Mouse (Mus musculus) spleen, embryonic (tissue): Measurements from ENCODE around the gene Mnd1.

ENCODE experiments used
- CTCF ChIA-PET: fragments of 350-600 bp; sonication (Branson Sonifier 250); formaldehyde crosslinking; loops from one replicate; lab custom pipeline; 2022; lab: Charles Lee

Mnd1 gene

GRCm38 (mm10) chr3:84155558-84156006, at the start of gene Mnd1:
TSS of gene Mnd1 (minus strand) at chr3:84155786.
- CTCF ChIA-PET, result interaction anchor here (0.6 to 0.9 kb wide), 2 partner anchors 208 to 1083 kb away, joined by 3 to 5 read pairs; no protein-coding TSS in a partner anchor

DNA sequence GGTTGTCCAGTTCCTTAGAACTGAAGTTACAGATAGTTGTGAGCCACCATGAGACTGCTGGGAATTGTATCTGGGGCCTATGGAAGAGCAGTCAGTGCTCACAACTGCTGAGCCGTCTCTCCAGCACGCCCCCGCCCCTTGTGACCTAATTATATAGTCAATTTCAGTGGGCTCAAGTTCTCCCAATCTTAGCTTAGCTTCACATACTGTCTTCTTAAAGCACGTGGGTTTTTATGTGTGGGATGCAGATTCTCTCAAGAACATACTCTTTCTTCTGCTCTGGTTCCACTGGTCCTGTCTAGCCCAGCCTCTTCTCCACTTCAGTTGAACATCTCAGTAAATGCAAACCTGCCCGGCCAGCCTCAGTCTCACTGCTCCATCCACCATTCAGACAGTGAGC, 49.1 kb upstream of the Mnd1 start:
- CTCF ChIA-PET, result no interaction called here

DNA sequence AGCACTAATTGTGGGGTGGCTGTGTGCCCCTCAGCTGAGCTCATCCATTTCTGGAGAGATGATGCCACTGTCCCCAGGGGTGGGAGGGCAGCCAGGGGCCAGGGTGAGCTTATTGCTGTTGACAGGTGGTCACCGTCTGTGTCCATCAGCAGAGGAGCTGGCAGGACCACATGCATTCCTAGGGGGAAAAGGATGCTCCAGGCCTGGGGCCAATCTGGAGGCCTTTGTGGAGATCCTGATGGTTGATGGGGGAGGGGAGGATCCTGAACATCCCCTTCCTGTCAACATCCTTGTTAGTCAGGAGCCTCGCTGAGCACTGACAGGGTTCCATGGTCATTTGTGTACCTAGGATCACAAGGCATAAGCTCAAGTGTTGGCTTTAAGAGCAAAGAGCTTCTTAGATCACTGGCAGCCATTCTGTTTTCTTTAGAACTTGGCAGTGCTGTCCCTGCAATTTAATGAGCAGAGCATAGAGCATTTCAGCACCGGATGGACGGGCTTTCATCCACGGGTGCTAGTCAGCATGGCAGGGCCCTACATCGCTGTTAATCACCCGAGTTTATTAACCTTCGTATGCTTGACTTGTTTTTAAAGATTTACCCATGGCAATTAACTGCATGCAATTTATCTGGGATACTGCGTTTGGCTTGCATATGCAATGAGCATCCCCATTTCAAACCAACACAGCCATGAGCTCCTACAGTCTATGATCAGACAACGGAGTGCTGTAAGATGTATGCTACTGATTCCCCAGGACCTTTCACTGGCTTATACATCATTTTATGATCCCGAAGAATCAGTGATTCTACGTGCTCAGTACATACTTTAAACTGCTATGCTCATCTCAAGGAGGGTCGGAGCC, 45.2 kb upstream of the Mnd1 start:
- CTCF ChIA-PET, result no interaction called here

GRCm38 (mm10) chr3:84199516-84199915, 43.9 kb upstream of the Mnd1 start:
- CTCF ChIA-PET, result no interaction called here

GRCm38 (mm10) chr3:84198229-84198628, 42.6 kb upstream of the Mnd1 start:
- CTCF ChIA-PET, result no interaction called here

DNA sequence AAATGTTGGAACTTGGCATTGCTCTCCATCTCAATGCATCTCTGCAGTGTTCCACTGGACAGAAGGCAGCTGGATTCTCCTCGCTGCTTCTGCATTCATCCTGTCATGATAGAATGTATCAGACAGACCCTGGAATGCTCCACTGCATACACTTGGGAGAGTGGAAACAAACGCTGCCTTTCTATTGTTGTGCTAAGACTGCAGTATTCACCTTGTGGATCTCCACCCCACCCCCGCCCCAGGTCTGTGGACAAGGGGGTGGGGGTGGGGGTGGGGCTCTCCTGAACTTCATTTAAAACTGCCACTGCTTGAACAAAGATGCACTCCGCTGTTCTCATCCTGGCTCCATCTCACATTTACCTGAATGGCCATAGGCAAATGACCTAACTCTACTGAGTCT, 38.3 kb upstream of the Mnd1 start:
- CTCF ChIA-PET, result no interaction called here

DNA sequence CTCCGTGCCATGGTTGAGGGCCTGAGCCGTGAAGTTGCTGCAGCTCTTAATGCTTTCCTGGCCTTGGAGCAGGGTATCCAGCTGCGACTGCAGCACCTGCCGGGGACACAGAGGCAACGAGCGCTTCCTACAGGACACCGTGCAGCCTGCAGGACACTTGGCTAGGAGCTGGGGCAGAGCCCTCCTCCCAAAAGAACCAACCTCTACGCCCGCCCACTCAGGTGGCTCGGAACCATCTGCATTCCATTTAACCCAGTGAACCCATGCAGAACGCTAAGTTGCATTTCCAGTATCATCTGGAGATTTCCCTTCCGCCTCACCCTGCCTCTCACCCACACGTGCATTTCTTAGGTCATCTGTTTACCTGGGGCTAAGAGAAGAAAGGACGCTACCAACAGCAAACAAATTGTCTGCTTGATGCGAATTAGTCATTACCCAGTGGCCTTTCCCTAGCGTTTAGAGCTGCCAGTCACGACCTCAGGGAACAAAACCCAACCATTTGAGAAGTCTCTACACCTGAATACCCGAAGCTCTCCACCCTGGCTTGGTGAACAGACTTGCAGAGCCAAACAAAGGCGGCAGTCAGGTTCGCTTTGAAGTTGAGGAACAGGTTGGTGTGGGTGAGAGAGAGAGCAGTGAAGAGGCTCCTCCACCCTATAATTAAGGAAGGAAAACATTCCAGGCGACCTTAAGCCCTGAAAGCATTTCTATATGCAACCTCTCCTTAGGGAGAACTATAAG, 35.7 kb upstream of the Mnd1 start:
- CTCF ChIA-PET, result no interaction called here

DNA sequence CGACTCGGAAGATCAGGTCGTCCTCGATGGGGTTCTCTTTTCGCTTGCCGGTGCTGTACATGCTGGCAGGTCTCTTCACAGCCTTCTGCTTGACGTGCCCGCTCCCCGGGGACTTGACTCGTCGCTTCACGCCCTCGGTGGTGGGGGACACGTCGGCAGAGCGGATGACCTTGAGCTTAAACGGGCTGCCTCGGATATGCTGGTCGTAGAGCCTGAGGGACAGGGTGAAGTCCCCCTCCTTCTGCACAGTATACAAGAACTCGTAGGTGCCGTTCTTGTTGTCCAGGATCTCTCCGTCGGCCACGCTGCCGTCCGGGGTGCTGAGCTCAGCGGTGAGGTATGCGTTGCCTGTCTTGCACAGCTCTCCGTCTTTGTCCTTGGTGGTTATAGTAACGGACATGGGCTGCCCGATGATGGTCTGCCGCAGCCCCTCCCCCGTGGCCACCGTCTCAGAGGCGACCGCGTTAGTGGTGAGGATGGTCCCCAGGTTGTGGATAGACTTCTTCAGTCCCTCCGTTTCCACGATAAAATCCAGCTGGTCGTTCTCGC, 35.0 kb upstream of the Mnd1 start:
- CTCF ChIA-PET, result interaction anchor here (0.7 kb wide), 1 partner anchor 244 kb away, joined by 10 read pairs; no protein-coding TSS in a partner anchor

DNA sequence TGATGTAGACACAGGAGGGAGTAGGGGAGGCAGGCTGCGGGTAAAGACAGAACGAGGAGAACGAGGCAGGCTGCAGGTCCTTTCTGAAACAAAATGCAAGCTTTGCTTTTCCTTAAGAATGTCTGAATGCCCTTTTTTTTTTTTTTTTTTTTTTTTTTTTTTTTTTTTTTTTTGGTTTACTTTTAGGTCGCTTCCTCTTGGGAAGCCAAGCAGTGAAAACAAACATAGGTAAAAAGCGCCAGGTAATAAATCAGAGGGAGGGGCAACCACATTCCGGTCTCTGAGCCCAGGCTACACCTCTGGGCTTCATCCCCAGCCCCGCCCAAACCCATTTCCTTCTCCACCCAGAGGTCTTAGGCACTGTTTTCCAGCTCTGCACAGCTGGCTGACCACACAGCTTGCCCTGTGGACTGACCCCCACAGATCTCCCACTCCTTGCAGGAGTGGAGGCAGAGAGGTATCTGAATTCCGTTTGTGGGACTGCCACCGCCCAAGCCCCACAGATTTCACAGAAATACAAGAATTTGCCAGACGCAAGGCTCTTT, 34.1 kb upstream of the Mnd1 start:
- CTCF ChIA-PET, result interaction anchor here (0.6 kb wide), 1 partner anchor 52 kb away, joined by 4 read pairs; no protein-coding TSS in a partner anchor

- CTCF ChIA-PET, result no interaction called here
These were observed 26.1 kb upstream of the Mnd1 start for GRCm38 (mm10) chr3:84181717-84182116.

GRCm38 (mm10) chr3:84181102-84181501, 25.5 kb upstream of the Mnd1 start:
- CTCF ChIA-PET, result no interaction called here

DNA sequence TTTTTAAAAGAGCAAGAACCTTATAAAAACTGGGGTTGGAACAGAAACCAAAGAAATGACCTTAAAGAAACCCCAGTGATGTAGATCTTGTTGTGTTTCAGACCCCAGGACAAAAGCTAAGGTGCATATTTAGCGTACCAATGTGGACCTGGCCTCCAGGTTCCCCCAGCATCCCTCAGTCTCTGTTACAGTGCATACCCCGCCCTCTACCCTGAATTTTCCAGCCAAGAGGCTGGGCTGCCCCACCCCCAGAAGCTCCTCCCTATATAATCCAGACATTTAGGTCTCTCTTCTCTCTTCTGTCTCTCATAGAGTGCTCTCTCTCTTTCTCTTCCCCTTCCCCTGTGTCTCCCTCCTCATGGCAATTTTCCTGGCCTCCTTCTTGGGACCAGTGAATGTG, 24.7 kb upstream of the Mnd1 start:
- CTCF ChIA-PET, result no interaction called here

GRCm38 (mm10) chr3:84177834-84178233, 22.2 kb upstream of the Mnd1 start:
- CTCF ChIA-PET, result no interaction called here

GRCm38 (mm10) chr3:84175337-84176315, 20.0 kb upstream of the Mnd1 start:
- CTCF ChIA-PET, result interaction anchor here (0.6 to 0.7 kb wide), 2 partner anchors 46 to 84 kb away, joined by 5 to 9 read pairs; no protein-coding TSS in a partner anchor

DNA sequence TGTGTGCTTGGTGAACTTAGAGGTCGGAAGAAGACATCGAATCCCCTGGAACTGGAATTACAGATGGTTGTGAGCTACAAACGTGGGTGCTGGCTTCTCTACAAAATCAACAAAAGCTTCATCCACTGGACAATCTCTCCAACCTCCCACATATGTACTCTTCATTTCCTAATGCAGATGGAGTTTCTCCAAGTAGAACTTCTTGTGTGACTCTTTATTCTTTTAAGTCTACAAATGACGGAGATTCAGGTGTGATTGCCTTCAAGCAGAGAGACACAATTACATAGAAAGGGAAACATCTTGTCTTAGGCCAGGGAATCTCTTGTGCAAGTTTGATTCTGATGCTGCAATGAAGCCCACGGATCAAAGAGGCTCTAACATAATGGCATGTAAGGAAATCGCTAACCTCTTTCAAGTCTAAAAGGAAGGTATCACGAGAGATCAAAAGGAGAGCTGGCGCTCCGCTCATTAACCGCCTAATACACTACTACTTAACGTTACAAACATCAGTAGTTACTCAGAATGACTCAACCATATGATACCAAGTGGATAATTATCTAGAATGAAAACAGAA, 18.1 kb upstream of the Mnd1 start, which contains the start of gene Gm6525:
Gene Gm6525, plus strand, starts transcription at position 524 of the 574 bp plus-strand sequence.
- CTCF ChIA-PET, result no interaction called here

- CTCF ChIA-PET, result interaction anchor here (0.7 kb wide), 1 partner anchor 166 kb away, joined by 5 read pairs; no protein-coding TSS in a partner anchor
These were observed 16.8 kb upstream of the Mnd1 start for GRCm38 (mm10) chr3:84172406-84172805.

- CTCF ChIA-PET, result interaction anchor here (0.9 kb wide), 1 partner anchor 144 kb away, joined by 3 read pairs; no protein-coding TSS in a partner anchor
These were observed 13.9 kb upstream of the Mnd1 start for GRCm38 (mm10) chr3:84169393-84170005.

DNA sequence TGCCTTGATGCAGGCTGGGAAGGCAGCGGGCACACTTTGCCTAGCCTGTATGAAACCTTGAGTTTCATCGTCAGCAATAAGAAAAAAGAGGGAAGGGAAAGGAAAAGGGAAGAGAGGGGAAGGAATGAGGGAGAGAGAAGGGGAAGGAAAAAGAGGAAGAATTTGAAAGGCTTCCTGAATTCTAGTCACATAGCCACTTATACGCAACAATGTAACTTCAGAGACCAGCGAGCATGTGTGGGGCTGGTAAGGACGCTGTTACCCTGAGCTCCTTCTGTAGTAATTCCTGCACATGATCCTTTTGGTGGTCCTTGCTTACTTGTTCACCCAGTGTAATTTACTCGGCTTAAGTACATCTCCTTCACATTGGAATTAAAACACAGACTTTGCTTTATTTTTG, 13.4 kb upstream of the Mnd1 start:
- CTCF ChIA-PET, result no interaction called here

DNA sequence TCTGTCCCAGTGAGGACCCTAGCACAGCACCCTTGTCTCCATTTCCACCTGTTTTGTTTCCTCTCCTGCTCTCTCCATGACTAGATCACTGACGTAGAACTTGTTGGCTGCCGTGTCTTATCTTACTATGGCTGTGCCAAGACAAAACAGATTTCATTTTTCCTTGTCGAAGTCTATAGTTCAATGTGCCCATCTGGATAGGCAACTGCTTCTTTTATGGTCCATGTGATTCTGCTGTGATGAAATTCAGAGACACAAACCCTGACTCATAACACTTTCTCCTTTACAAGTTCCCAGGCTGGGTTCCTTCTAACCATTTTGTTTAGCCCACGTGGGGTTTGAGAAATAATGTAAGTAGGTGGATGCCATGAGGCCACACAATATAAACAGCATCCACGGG, 10.5 kb upstream of the Mnd1 start:
- CTCF ChIA-PET, result no interaction called here

- CTCF ChIA-PET, result no interaction called here
These were observed 9.8 kb upstream of the Mnd1 start for GRCm38 (mm10) chr3:84165391-84165790.
